Mouse (Mus musculus): Measurements from ENCODE around the gene Cldn19.

Gene Cldn19

GRCm38 (mm10) chr4:119255351-119255750, at the start of gene Cldn19:
Gene Cldn19 (plus strand): TSS chr4:119255414.
- DNase-seq = no peak

- DNase-seq = no peak
Observed at GRCm38 (mm10) chr4:119216667-119217066, 38.5 kb upstream of the Cldn19 start.

GRCm38 (mm10) chr4:119218169-119218568, 37.0 kb upstream of the Cldn19 start, which contains the start of gene Tmem269:
Gene Tmem269 (minus strand): TSS chr4:119218217.
- no peak for DNase-seq

GRCm38 (mm10) chr4:119223696-119224095, 31.5 kb upstream of the Cldn19 start:
- peak; percentile 43 to 44 for DNase-seq

- no peak for DNase-seq
Observed at GRCm38 (mm10) chr4:119224534-119224933, 30.7 kb upstream of the Cldn19 start.

GRCm38 (mm10) chr4:119225719-119226118, 29.5 kb upstream of the Cldn19 start:
- DNase-seq = no peak

- DNase-seq = no peak
Observed at GRCm38 (mm10) chr4:119226751-119227150, 28.5 kb upstream of the Cldn19 start.

GRCm38 (mm10) chr4:119232410-119233255, 22.6 kb upstream of the Cldn19 start, which contains the start of the genes AU022252 and P3h1:
Gene AU022252 (minus strand): TSS chr4:119232712.
Gene P3h1 (plus strand): TSS chr4:119232915.
- peak; percentile 98 for DNase-seq

- no peak for DNase-seq
Observed at GRCm38 (mm10) chr4:119233256-119233901, 21.8 kb upstream of the Cldn19 start.

- DNase-seq = no peak
Observed at GRCm38 (mm10) chr4:119234348-119234747, 20.9 kb upstream of the Cldn19 start.

GRCm38 (mm10) chr4:119238661-119239060, 16.6 kb upstream of the Cldn19 start:
- DNase-seq = no peak

- DNase-seq = peak; percentile 60 to 62
Observed at GRCm38 (mm10) chr4:119239181-119239682, 16.0 kb upstream of the Cldn19 start.

- peak; percentile 28 to 33 for DNase-seq
Observed at GRCm38 (mm10) chr4:119241664-119242063, 13.6 kb upstream of the Cldn19 start.

- no peak for DNase-seq
Observed at GRCm38 (mm10) chr4:119242571-119242970, 12.6 kb upstream of the Cldn19 start.

GRCm38 (mm10) chr4:119244468-119245240, 10.6 kb upstream of the Cldn19 start:
- no peak for DNase-seq

- no peak for DNase-seq
Observed at GRCm38 (mm10) chr4:119245556-119245955, 9.7 kb upstream of the Cldn19 start.

GRCm38 (mm10) chr4:119245961-119246360, 9.3 kb upstream of the Cldn19 start:
- no peak for DNase-seq

- no peak for DNase-seq
Observed at GRCm38 (mm10) chr4:119246688-119247225, 8.5 kb upstream of the Cldn19 start.

GRCm38 (mm10) chr4:119247462-119248235, 7.6 kb upstream of the Cldn19 start:
- DNase-seq = peak; percentile 80

GRCm38 (mm10) chr4:119248407-119248965, 6.7 kb upstream of the Cldn19 start:
- DNase-seq = no peak

GRCm38 (mm10) chr4:119252025-119252808, 3.0 kb upstream of the Cldn19 start:
- DNase-seq = no peak
